Mouse (Mus musculus) thymus, postnatal 4 days (tissue): ENCODE results near the gene Ccdc167.
"Not testable (repeated sequence)": the region's sequence is repeated elsewhere in the genome, so short reads cannot be mapped to it uniquely, and the experiment has no call there.

ENCODE experiments used
- DNase-seq: peaks from one replicate; pipeline ENCODE4 v3.0.0; 2021

Ccdc167 gene

DNA sequence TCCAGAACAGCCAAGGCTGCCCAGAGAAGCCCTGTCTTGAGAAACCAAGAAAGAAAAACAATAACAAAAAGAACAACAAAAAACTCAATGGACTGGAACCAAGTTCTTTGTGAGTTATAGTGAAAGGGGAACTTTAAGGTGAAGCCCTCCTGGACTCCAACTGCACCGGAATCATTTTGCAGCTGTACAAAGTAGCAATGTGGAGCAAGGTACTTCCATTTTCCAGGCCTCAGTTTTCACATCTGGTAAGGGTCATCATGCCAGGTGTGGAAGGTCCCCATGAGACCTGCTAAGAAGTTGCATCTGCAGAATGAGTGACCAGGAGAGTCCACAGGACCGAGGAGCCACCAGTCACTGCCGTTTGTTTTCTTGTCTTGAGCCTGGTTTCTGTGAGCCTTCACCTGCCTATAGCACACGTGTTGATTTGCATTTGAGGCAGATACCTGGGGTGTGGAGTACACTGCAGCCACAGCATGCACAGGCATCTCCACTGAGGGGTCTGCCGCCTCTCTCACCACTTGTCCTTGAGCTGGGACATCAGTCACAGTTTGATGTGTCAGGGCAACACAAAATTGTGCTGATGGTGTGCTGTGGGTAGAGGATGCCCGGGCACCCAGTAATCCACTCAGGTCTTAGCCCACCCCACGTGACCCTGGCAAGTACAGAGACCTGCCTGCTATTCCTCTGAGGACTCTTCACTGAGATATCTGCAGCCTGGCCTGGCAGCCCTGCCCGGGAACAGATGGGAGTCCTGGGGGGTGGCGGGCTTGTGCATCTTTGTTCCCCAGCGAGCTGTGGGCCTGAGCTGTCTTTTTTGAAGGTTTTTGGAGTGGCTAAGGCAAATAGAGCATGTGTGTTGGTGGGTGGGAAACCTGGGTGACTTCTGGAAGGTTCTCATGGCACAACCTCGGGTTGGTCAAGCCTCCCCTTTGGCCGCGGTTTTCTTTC, 3.1 kb upstream of the Ccdc167 start:
- no peak for DNase-seq

DNA sequence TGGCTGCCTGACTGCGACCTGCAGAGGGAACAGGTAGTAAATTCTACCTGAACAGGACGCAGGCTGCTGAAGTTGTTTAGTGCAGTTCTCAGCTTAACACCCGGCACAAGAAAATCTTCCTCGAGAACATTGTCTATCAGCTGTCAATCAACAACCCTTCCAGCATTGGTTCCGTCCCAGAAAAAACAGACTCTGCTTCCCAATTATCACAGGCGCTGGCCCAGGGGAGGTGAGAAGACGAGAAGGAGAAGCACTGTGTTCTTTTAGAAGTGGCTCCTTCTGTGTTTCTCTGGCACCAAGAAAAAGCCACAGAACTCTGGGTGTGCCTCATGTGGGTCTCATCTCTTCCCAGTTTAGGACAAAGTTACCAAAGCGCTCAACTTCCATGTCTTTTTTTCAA, 1.8 kb upstream of the Ccdc167 start:
- no peak for DNase-seq

DNA sequence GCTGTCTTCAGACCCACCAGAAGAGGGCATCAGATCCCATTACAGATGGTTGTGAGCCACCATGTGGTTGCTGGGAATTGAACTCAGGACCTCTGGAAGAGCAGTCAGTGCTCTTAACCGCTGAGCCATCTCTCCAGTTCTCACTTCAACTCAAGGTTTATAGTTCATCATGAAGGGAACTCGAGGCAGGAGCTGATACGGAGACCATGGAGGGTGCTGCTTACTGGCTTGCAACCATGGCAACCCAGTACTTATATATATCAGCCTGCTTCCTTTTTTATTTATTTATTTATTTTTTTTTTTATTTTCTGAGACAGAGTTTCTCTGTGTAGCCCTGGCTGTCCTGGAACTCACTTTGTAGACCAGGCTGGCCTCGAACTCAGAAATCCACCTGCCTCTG, 3.1 kb downstream of the Ccdc167 start:
- DNase-seq: not testable (repeated sequence)

DNA sequence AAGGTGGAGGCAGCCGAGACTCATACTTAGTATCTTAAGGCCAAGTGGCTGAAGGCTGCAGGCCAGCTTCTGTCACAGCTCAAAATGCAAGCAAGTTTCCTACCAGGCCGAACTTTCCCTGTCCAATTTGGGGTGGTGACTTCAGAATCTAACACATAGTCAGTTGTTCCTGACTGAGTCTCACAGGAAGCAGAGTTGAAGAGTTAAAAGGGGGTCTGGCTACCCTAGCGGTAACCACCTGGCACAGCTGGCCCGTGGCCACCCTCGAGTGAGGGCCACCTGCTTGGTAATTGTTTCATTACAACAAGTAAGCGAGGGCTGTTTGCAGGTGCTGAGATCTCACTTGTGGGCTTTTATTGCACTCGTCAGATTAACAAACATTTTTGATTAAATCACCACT, 4.3 kb downstream of the Ccdc167 start:
- DNase-seq: no peak

DNA sequence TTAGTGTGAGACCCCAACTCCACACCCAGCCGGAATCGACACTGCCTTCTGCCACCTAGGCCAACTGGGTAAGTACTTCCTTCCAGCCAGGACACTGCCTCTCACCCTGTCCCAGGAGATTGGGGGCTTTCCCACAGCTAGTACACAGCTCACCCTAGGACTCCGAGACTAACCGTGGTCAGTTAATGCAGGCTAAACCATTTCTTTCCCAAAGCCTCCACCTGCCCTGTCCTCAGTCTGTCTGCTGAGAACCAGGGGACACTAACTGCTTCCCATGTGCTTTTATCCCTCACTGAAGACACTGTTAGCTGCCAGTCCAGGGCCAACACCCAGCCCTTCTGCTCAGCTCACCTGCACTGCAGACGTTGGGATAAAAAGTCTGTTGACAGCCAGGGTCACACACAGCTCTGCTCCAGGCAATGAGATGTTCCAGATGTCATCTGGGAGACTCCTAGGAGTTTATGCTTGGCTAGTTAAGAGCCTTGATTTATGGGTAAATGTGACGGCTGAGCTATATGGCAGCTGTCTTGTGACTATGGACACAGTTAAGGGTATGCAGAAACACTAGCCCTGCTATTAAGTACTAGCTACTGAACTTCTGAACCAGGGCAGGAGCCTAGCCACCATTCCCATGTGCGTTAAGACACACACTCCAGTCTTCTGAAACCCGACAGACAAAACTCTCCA, 5.0 kb downstream of the Ccdc167 start:
- no peak for DNase-seq

DNA sequence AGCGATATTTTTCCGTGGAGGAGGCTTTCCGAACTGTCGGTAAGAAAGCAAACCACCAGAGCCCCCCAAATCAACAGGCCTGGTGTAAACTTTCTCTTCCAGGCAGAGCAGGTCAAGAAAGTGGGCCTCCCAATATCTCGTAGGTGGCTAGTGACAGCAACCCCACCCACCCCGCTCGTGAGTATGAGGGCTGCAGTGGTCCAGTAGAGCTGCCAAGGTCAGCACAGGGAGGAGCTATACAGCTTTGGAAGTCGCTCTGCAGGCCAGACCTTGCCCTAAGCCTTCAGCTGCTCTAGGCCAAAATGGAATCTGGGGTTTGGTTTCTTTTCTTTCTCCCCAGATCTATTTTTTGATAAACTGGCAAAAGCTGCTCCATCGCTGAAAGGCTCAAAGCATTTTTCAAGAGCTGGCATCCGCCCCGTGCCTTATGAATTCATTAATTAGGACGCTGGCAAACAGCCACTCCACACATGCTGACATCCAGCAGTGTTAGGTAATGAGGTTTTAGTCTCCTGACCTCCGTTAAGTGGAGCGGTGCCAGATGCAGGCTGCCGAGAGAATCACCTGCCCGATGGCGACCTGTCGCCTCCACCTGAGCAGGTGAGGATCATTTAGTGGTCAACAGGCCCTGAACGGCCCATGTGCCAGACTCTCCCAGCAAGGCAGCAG, 5.6 kb downstream of the Ccdc167 start:
- DNase-seq: no peak

DNA sequence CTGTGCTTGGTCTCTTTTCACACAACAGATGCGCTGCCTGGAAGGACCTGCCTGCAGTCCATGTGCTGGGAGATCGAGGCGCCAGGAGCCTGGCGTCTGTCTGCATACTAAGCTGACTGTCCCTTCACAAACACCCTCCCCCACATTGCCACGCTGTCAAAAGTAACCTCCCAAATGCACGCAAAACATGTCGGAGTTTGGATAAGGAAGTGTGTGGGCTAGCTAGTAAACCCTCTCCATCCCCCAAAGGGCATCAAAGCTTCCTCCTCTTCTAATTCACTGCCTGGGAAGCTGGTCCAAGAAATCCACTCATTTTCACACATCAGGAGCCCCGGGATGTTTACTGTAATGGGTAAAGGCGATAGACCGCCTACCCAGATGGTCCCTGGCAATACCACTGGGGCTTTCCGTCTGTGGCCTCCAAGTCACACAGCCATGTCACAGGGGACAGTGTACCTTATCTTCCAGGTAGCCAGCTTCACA, 6.2 kb downstream of the Ccdc167 start:
- no peak for DNase-seq

DNA sequence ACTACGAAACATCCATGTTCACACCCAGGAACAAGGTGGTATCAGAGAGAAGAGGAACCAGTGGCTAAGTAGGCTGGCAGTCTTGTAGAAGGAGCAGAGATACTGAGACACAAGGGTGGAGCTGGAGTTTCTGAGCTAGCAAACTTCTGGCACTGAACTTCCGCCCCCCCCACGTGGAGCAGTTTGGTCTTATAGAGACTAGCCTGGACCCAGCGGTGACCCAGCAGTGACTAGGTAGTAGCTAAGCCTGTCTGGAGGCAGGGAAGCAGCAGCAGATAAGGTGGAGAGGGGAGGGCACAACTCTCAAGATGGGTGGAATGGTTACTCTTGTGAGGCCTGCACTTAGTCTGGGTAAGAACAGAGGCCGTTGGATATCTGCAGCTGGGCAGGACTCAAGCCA, 8.1 kb downstream of the Ccdc167 start:
- no peak for DNase-seq

DNA sequence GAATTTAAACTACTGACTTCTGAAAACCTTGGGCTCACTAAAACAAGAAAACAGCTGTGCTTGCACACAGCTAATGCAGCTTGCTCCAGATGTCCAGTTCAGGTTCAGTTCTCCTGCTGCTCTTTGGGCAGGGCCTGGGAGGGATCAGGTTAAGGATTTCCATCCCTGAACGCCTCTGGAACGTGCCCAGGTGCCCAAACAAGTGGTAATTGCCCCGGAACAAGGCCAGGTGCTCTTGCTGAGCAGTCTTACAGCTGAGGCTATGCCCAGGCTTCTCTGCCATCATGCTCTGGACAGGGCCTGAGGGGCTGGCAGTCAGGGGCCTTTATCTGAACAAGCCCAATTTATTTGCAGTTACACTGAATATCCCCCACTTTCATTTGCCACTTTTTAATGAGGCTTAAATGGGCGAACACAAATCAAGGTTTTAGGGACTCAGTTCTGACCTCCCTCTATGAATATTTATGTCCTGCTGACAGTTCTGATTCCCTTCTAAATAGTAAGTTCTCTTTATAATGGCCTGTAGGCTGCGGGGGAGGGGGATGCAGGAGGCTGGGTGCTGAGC, 9.8 kb downstream of the Ccdc167 start:
- no peak for DNase-seq

DNA sequence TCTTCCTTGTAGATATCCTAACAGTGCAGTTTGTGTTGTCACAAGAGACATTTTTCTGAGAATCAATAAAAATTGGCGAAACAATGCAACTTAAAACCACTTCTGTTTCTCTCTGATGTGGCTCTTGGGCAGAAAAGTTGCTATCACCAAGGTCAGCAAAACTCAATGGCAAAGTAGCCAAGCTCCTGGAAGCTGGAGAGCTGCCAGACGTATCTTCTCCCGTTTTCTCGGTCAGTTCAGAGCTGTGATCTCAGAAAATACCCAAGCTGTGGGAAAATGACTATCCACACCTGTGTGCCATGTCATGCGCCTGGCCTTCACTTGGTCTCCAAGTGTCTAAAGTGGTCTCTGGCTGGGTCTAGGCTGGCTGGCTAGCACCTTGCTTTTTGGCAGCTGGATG, 11.0 kb downstream of the Ccdc167 start:
- DNase-seq: no peak

DNA sequence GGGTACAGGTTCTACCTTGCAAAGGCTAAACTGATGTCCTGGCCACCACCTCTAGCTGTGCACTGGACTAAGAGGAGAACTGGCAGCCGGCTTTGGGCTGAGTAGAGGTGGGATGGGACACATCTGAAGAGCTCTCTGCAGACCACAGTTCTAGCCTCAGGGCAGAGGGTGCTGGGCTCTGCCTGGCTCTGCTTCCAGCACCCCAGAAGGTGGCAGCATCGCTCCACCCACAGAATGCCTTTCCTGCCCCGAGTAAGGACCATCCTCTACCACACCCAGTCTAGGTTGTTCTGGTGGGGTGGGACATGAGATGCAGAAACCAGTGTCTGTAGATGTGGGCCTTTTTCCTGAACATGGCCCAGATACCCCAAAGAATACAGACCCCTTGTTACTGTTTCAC, 12.1 kb downstream of the Ccdc167 start:
- DNase-seq: peak; percentile 88

DNA sequence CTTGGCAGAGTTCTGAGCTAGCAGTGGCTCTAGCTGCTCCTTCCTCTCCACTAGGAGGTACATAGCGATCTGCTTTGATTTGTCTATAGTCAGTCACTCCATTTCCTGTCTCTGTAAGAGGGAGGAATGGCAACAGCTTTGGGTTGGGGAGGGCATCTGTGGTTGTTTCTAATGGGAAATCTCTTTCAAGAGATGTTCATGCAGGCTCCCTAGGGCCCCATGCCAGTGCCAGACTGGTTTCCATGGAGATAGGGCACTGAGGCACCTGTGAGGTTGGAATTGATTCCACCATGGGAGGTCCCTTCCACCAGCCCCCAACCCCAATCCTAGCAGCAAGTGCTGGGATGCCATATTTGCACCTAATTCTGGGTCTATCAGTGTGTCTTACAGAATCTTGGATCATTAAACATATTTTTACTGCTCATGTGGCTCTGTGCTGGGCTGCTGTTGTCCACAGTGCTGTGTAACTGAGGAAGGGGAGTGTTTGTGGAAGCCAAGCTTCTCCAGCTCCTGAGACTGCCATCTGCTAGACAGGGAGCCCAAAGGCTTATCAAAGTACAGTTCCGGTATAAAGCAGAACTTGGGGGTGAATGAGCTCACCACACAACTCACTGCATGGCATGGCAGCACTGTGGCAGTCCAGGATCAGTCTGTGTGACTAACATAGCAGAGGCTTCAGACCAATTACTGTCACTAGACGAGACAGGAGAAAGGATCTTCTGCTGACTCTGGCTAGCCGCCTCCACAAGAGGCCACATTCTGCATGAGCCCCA, 13.7 kb downstream of the Ccdc167 start:
- DNase-seq: no peak

DNA sequence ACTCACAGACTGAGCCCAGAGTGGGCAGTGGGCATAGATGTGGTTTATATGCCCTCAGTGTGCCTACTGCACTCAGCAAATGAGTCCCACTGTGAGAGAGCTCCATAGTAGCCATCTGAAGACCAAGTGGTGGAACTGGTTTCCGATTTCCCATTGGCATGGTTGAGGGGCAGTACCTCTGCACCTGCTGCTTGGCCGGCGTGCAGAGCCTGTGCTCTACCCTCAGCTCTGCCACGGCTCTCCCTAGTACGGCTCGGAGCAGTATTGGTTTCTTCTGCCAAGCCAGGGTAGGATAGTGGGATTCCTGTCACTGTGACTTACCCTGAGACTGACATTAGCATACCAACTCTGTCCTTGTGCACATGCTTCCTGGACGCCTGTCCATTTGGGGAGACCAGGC, 16.3 kb downstream of the Ccdc167 start:
- no peak for DNase-seq

DNA sequence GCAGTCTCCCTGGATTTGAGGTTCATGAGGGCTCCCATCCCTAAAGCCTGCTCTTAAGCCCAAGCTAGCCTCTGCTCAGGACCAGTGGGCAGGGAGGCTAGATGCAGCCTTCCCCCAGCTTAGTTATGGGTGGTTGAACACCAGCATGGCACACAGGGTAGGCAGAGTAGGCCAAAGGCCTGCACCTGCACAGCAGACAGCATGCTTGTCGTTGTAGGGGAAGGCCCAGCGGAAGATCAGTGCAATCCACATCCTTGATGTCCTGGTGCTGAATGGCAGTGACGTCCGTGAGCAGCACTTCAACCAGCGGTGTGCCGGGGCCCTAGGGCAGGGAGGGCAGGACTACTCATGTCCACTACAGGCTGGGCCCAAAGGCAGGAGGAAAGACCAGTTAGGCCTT, 18.4 kb downstream of the Ccdc167 start:
- no peak for DNase-seq

DNA sequence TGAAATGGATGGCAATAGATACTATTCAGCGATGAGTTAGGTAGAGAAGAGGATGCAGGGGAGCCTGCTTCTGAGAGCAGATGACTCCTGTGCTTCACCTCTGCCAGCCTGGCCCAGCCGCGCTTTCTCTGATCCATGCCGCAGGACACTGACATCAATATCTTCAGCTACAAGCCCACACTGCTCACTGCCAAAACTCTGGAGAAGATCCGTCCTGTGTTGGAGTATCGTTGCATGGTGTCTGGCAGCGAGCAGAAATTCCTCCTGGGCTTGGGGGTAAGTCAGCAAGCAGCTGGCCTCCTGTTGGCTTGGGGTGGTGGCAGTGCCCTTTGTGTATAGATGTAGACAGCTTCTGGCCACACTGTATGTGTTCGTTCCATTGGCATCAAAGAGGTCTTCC, 19.9 kb downstream of the Ccdc167 start:
- DNase-seq: no peak

DNA sequence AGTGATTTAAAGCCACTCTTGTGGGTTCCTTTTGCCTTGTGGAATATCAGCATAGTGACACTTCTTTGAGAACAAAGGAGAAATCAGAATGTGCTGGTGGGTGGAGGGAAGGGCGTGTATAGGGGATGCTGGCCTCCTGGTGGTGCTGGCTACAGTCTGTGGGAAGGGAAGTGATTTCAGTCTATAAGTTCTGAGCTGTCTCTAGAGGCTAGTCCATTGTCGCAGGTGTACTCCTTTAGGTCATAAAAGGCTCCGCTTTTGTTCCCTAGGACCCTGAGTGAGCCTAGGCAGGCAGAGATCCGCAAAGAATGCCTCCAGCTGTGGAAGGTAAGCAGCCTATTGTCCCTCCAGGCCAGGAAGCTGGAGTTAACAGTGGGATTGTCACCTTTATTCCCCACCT, 22.3 kb downstream of the Ccdc167 start:
- DNase-seq: no peak

DNA sequence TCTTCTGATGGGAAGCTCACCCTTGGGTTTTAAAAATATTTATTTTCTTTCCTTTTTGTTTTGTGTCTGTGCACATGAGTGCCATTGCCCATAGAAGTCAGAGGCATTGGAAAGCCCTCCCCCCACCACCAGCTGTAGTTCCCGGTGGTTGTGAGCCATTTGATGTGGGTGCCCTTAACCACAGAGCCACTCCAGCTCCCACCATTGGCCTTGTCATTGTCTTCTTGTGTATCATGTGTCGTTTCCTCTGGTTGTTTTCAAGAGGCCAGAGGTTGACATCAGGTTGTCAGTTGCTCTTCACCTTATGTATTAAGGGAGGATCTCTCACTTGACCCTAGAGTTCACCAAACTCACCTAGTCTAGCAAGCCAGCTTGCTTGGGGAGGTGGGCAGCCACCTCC, 23.3 kb downstream of the Ccdc167 start:
- peak; percentile 80 for DNase-seq

DNA sequence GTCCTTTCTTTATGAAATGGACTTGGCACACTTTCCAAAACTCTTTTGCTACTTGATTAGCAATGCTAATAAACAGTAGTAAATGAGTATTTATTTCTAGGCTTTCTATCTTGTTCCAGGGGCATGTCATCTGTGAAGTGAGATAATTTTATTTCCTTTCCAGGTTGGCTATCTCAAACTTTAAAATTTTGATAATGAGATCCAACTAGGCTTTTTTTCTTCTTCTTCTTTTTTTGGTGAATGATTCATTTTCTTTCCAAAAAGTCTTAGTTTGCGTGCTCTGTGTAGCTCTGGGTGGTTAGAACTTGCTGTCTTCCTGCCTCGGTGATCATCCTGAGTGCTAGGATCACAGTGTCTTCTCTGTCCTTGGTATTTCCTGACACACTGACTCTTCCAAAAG, 24.0 kb downstream of the Ccdc167 start:
- no peak for DNase-seq

DNA sequence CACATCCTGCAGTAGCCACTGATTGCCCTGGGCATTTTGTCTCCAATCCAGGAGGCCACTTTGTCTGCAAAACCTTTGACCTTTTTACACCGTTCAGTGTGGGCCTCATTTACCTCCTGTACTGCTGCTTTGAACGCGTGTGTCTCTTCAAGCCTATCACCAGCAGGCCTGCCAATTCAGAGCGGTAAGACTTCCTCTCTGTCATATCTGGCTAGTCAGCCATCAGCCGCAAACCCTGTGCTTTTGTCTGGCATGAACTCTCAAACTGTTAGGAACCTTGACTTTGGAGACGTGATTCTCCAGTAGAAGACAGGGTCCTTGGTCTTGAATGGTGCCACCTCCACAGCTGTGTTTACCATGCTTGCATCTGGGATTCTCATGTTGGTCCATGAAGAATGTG, 26.6 kb downstream of the Ccdc167 start:
- DNase-seq: no peak

DNA sequence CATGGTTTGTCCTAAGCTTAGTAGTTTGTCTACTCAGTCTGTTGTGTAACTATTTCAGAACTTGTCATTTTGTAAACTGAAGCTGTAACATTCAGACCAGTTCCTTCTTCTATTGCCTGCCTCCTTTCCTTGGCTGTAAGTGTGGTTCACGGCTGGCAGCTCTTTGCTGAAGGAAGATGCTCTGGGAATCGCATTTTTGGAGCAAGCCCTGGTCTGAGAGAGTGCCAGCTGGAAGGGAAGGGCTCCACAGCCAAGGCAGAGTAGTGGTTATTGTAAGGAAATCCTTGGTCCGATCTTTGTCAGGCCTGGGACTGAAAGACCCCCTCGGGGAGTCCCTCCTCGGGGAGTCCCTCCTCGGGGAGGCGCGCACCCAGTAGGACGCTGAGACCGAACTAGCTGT, 28.2 kb downstream of the Ccdc167 start:
- DNase-seq: no peak

DNA sequence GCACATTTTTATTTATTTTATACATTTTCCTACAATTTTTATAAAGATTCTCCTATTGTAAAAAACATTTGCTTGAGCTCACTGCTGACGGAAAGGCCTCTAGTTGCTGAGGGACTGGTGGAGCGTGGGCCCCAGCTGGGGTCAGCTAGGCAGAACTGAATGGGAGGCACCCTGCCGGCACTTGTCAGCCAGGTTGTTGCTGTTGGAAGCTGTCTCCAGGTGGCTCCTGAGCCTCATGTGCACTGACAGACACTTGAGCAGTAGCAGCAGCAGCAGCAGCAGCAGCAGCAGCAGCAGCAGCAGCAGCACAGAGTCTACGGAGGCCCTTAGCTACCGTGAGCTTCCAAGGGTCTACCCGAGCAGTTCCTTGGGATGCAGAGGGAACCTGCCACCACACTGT, 29.5 kb downstream of the Ccdc167 start:
- no peak for DNase-seq

DNA sequence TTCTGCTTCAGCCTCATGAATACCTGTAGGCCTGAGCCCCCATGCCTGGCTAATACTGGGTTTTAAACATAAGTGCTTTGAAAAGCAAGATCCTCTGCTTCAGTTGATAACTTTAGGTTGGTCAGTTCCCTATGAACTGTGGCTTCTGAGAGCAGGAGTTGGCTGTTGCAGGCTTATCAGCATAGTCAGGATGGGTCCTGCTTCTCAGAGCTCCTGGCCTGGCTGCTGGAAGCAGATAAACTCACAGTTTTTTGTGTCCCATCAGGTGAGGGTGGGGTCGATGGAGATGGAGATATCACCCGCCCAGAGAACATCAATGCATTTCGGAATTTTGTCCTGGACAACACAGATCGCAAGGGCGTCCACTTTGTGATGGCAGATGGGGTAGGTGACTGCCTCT, 30.1 kb downstream of the Ccdc167 start:
- no peak for DNase-seq

DNA sequence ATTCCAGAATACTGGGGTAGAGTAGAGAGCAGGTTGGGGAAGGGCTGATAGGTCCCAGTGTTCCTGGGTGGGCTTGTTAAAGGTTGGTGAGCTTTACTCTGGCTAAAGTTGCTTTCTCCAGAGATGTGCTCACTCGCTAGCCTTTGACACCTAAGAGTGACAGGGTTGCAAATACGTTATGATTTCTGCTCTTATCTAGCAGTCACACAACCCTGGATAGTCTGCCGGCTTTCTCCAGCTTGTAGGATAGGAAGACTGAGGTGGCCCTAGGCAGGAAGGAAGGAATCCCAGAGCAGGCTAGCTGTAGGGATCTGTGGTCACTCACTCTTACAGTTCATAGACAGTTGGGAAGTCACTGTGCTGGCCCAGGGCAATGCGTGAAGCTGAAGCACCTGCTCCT, 32.6 kb downstream of the Ccdc167 start:
- no peak for DNase-seq
